ENCODE assay signal across 15 mouse cellular contexts in the genomic region with DNA sequence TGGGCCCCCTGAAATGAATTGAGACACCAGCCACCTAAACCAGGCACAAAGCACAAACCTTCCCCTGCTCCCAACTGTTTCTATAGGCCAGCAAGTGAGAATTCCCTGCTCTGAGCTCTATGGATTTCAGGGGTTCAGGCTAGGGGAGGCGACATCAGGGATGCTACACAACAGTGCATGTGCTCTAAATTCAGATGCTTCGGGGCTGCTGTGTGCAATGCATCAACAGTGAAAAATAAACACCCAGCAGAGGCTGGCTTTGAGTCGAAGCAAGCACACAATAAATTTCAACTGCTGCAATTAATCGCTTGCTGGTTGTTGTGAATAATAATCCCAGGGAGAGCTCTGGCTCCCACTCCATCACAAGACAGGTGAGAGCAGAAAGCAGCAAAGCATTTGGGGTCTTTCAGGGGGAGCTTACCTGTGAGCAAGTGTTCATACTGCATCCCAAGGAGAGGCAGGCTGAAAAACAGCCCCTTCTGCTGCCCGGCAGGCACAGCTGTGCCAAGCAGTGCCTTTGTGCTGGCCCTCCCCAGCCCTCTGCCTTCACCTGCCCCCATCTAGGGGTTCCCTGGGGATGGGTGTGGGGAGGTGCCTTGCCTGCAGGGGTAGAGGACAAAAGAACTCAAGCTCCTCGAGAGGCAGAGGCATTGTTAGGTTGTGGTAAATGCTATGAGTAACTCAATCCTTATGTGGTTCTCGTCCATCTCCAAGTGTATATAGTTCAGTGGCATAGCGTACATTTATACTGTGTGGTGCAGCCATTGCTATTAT. TPM values are rescaled to one million over a fixed set of nuclear protein-coding genes. Genes with fewer than 3 reads are reported as not detected.
DNase-seq lines count a peak whose midpoint lies in the region; ATAC-seq and TF ChIP-seq lines count a peak whose summit lies in the region.
"Had no signal": no experiment of that assay in that cellular context is flagged by ENCODE, and none has a peak within 500 bp of the region (broad histone marks: within the 10 kb centered on the region; RNA-seq: fewer than 3 reads in every experiment).

No protein-coding gene starts in this region.

- no peak for TF ChIP-seq CTCF in midbrain, postnatal 0 days (IDR thresholded peaks at IDR 0.05)

- ATAC-seq in embryonic facial prominence, embryonic 15.5 days (ENCODE audit: insufficient number of reproducible peaks, low FRiP score, low TSS enrichment, low read depth) = peak; percentile 76
- ATAC-seq in forebrain, embryonic 15.5 days (replicated peaks) = peak; percentile 63
- ATAC-seq in midbrain, postnatal 0 days (ENCODE audit: low FRiP score) = no peak
- ATAC-seq: intestine, embryonic 15.5 days; Patski had no signal

- no peak overlapping the region for H3K4me2 ChIP-seq in embryonic facial prominence, embryonic 15.5 days (replicated peaks)
- H3K4me2 ChIP-seq in forebrain, embryonic 15.5 days (replicated peaks) = no peak overlapping the region
- no peak overlapping the region for H3K4me2 ChIP-seq in midbrain, postnatal 0 days (ENCODE audit: low read depth, low read length, poor library complexity, severe bottlenecking)
- H3K4me2 ChIP-seq: heart, embryonic 15.5 days; intestine, embryonic 15.5 days; liver, embryonic 13.5 days had no signal

- DNase-seq in limb, embryonic 10.5 days (ENCODE audit: low spot score) = peak; percentile 30
- DNase-seq in midbrain, postnatal 0 days (ENCODE audit: low spot score) = no peak
- DNase-seq in ovary, adult 18-20 months (ENCODE audit: low spot score) = no peak
- DNase-seq in left cerebral cortex, adult 18-20 months (ENCODE audit: low spot score in 2 of 2) = no peak
- DNase-seq in cerebellum, adult 11 months = no peak
- no peak for DNase-seq in kidney, adult 11 months
- DNase-seq: adrenal gland, adult 8-10 months; gastrocnemius, postnatal 25 days; kidney, postnatal 14 days; liver, embryonic 13.5 days had no signal

- H3K4me3 ChIP-seq in embryonic facial prominence, embryonic 15.5 days (replicated peaks) = no peak overlapping the region
- no peak overlapping the region for H3K4me3 ChIP-seq in forebrain, embryonic 15.5 days
- no peak overlapping the region for H3K4me3 ChIP-seq in limb, embryonic 10.5 days
- no peak overlapping the region for H3K4me3 ChIP-seq in midbrain, postnatal 0 days (ENCODE audit: low read depth, low read length)
- H3K4me3 ChIP-seq: heart, embryonic 15.5 days; intestine, embryonic 15.5 days; liver, embryonic 13.5 days had no signal

- H3K9me3 ChIP-seq in embryonic facial prominence, embryonic 15.5 days (replicated peaks) = no peaks in the 10 kb centered on the region
- peaks cover under 1% of the 10 kb centered on the region; the same call in 1 of the 2 replicates for H3K9me3 ChIP-seq in forebrain, embryonic 15.5 days
- H3K9me3 ChIP-seq in limb, embryonic 10.5 days (replicated peaks) = no peaks in the 10 kb centered on the region
- H3K9me3 ChIP-seq in midbrain, postnatal 0 days (ENCODE audit: low read length) = no peaks in the 10 kb centered on the region
- H3K9me3 ChIP-seq: heart, embryonic 15.5 days; intestine, embryonic 15.5 days; liver, embryonic 13.5 days had no signal

- no peak overlapping the region for H3K9ac ChIP-seq in embryonic facial prominence, embryonic 15.5 days
- H3K9ac ChIP-seq in forebrain, embryonic 15.5 days (replicated peaks) = peak overlapping the region; percentile 11; the same call in 1 of the 2 replicates
- H3K9ac ChIP-seq in midbrain, postnatal 0 days (replicated peaks; ENCODE audit: low read length, poor library complexity, severe bottlenecking) = no peak overlapping the region
- H3K9ac ChIP-seq: heart, embryonic 15.5 days; intestine, embryonic 15.5 days; liver, embryonic 13.5 days had no signal

- no peaks in the 10 kb centered on the region for H3K27me3 ChIP-seq in embryonic facial prominence, embryonic 15.5 days
- no peaks in the 10 kb centered on the region for H3K27me3 ChIP-seq in forebrain, embryonic 15.5 days
- H3K27me3 ChIP-seq in limb, embryonic 10.5 days (ENCODE audit: low read depth, poor library complexity, severe bottlenecking) = no peaks in the 10 kb centered on the region
- no peaks in the 10 kb centered on the region for H3K27me3 ChIP-seq in midbrain, postnatal 0 days (ENCODE audit: insufficient read depth, low read length)
- H3K27me3 ChIP-seq: heart, embryonic 15.5 days; intestine, embryonic 15.5 days; liver, embryonic 13.5 days; Patski had no signal

- peak overlapping the region; percentile 80 for H3K27ac ChIP-seq in embryonic facial prominence, embryonic 15.5 days (replicated peaks)
- peak overlapping the region; percentile 77 for H3K27ac ChIP-seq in forebrain, embryonic 15.5 days (replicated peaks)
- H3K27ac ChIP-seq in limb, embryonic 10.5 days = peak overlapping the region; percentile 71; the same call in 1 of the 2 replicates
- H3K27ac ChIP-seq in midbrain, postnatal 0 days (ENCODE audit: low read depth, low read length) = peak overlapping the region; percentile 72
- H3K27ac ChIP-seq: intestine, embryonic 15.5 days; liver, embryonic 13.5 days had no signal

- 51% methylated on average over 8 of the region's 8 CpGs for WGBS in embryonic facial prominence, embryonic 15.5 days
- WGBS in forebrain, embryonic 15.5 days = 40% methylated on average over 8 of the region's 8 CpGs
- 66% methylated on average over 8 of the region's 8 CpGs for WGBS in limb, embryonic 10.5 days
- WGBS in midbrain, postnatal 0 days = 41% methylated on average over 8 of the region's 8 CpGs

- no peaks in the 10 kb centered on the region for H3K36me3 ChIP-seq in embryonic facial prominence, embryonic 15.5 days
- H3K36me3 ChIP-seq in forebrain, embryonic 15.5 days = no peaks in the 10 kb centered on the region
- no peaks in the 10 kb centered on the region for H3K36me3 ChIP-seq in limb, embryonic 10.5 days
- H3K36me3 ChIP-seq in midbrain, postnatal 0 days (ENCODE audit: insufficient read depth, low read length) = no peaks in the 10 kb centered on the region
- H3K36me3 ChIP-seq: heart, embryonic 15.5 days; intestine, embryonic 15.5 days; liver, embryonic 13.5 days had no signal

- peaks cover 50% of the 10 kb centered on the region for H3K4me1 ChIP-seq in embryonic facial prominence, embryonic 15.5 days
- H3K4me1 ChIP-seq in forebrain, embryonic 15.5 days = peaks cover 21% of the 10 kb centered on the region
- H3K4me1 ChIP-seq in limb, embryonic 10.5 days = peaks cover 26% of the 10 kb centered on the region
- peaks cover 16% of the 10 kb centered on the region; the same call in 1 of the 2 replicates for H3K4me1 ChIP-seq in midbrain, postnatal 0 days (ENCODE audit: insufficient read depth, low read length)
- H3K4me1 ChIP-seq: liver, embryonic 13.5 days had no signal

RNA-seq across cellular contexts. Expression of a gene that starts 24.6 kb away (rescaled TPM):
- polyA plus RNA-seq in embryonic facial prominence, embryonic 15.5 days (2015; fragmentation: Nextera tagmentation; extraction: Ambion mirVana) = 22.2 and 22.3 TPM in 2 replicates
- polyA plus RNA-seq in forebrain, embryonic 15.5 days (2015; fragmentation: Nextera tagmentation; extraction: Ambion mirVana) = 4.5 and 5.0 TPM in 2 replicates
- polyA plus RNA-seq in limb, embryonic 10.5 days (2016; fragmentation: Nextera tagmentation; extraction: Ambion mirVana) = 7.2 and 8.7 TPM in 2 replicates
- total RNA-seq in midbrain, postnatal 0 days (2014; rRNA removed) = 0.47 and 1.9 TPM in 2 replicates
- 4.2 and 6.1 TPM in 2 replicates for polyA plus RNA-seq in midbrain, postnatal 0 days (2015; fragmentation: Nextera tagmentation; extraction: Ambion mirVana)
- 1 to 10 TPM in 1 of 2 experiments, under 1 TPM in 1; 0.91 to 1.3 TPM for total RNA-seq in left cerebral cortex, adult 18-20 months (2021)
